Mouse (Mus musculus) G1E (cell line): ENCODE data around the gene Junb. TPM values are rescaled to one million over a fixed set of nuclear protein-coding genes. Genes with fewer than 3 reads are reported as not detected.

Source experiments
- ATAC-seq: 2 replicates; pipeline ENCODE4 v1.8.0; 2016; ENCODE audit warnings: mild to moderate bottlenecking; ENCODE audit not compliant: insufficient number of reproducible peaks, poor library complexity, low FRiP score, severe bottlenecking; ENCODE audit errors: extremely low read depth
- DNase-seq: peaks from one replicate; pipeline ENCODE4 v3.0.0; 2012; ENCODE audit warnings: low spot score
- H3K27me3 ChIP-seq: 2 replicates; pipeline ENCODE4 v1.6.1; 2012; ENCODE audit warnings: mild to moderate bottlenecking, low read length, inconsistent platforms; ENCODE audit not compliant: insufficient read depth
- H3K36me3 ChIP-seq: replicated peaks from 2 replicates; pipeline ENCODE3; 2012; ENCODE audit warnings: mild to moderate bottlenecking, inconsistent platforms
- H3K4me1 ChIP-seq: 2 replicates; pipeline ENCODE4 v1.6.1; 2012; ENCODE audit warnings: low read depth, low read length, inconsistent platforms, mixed read lengths; ENCODE audit not compliant: insufficient read depth
- H3K4me3 ChIP-seq: 2 replicates; pipeline ENCODE4 v1.5.1; 2012; ENCODE audit warnings: low read depth, mild to moderate bottlenecking, inconsistent platforms, low read length, moderate library complexity, mixed read lengths
- H3K9me3 ChIP-seq: replicated peaks from 2 replicates; pipeline ENCODE4 v1.6.1; 2012; ENCODE audit warnings: inconsistent platforms
- CTCF ChIP-seq: IDR thresholded peaks from 2 replicates; pipeline ENCODE4 v1.5.1; 2012; ENCODE audit warnings: low read depth, low read length, inconsistent platforms, mixed read lengths
- GATA1 ChIP-seq: IDR thresholded peaks from 2 replicates; pipeline ENCODE4 v1.6.1; 2012; ENCODE audit warnings: borderline replicate concordance, low read length, inconsistent platforms, mixed read lengths
- GATA2 ChIP-seq: IDR thresholded peaks from 2 replicates; pipeline ENCODE4 v1.6.1; 2012; ENCODE audit warnings: low read depth, low read length, inconsistent platforms, borderline replicate concordance
- POLR2AphosphoS5 ChIP-seq: IDR thresholded peaks from 2 replicates; pipeline ENCODE4 v1.6.1; 2012; ENCODE audit warnings: low read depth, low read length, inconsistent platforms; ENCODE audit not compliant: insufficient replicate concordance
- TAL1 ChIP-seq: conservative IDR thresholded peaks from 2 replicates; pipeline ENCODE4 v1.6.1; 2012; ENCODE audit warnings: low read depth, low read length, inconsistent platforms, mixed read lengths
- polyA plus RNA-seq: library from polyadenylated mRNA; stranded (reverse); fragments of >175 nt; gene quantifications from 2 replicates; pipeline ENCODE4 v1.2.3, GENCODE M21; 2012
- total RNA-seq, 2 experiments: library from RNA; stranded (forward) in 1 of 2; stranded (reverse) in 1 of 2; fragments of 200-1000 nt in 1 of 2; fragments of >200 nt in 1 of 2; fragmentation: Nextera tagmentation in 1 of 2; gene quantifications; 2 replicates each; pipeline ENCODE4 v1.2.3; 2014 to 2017

Junb gene
- total RNA-seq (2014; fragmentation: Nextera tagmentation) (25.6 and 38.5 TPM in 2 replicates), total RNA-seq (2017) (23.8 and 33.6 TPM in 2 replicates), polyA plus RNA-seq (66.8 and 78.5 TPM in 2 replicates)

DNA sequence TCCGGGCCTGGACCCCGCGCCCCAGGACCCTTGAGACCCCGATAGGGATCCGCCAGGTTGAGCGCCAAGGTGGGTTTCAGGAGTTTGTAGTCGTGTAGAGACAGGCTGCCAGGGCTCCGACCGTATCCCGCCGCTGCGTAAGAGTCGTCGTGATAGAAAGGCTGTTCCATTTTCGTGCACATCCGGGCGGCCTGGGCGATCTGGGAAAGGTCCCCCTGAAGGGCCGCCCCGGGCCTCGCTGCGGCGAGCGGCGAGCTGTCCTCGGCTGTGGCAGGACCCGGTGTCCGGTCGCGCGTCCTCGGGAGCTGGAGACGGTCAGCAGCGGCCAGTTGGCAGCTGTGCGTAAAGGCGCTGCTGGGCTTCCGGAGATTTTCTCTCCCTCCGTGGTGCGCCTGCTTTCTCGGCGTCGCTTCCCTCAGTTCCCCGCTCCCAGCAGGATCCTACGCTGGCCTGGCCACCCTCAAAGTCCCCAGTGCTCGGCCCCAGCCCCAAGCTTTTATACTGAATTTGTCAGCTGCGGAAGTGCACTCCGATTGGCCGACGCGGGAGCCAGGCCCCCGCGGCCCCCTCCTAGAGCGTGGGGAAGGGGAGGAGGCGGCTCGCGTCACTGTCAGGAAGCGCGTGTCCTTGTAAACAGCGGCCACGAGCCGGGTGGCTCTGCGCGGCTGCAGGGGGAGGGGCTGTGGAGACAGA, at the start of gene Junb:
Gene Junb, minus strand, starts transcription at position 471 of the 693 bp plus-strand sequence.
- DNase-seq, result peak; percentile 96
- Histone ChIP-seq H3K36me3 (peaks cover 10% of the 10 kb centered on the region), H3K4me3 (peak within 1 kb of the TSS; percentile 87), H3K4me1 (peaks cover 86% of the 10 kb centered on the region), H3K9me3 (no peaks in the 10 kb centered on the region), H3K27me3 (no peaks in the 10 kb centered on the region)
- TF ChIP-seq CTCF (no peak), TAL1 (no peak), POLR2AphosphoS5 (peak; percentile 97)
- peak; percentile 47 for ATAC-seq

DNA sequence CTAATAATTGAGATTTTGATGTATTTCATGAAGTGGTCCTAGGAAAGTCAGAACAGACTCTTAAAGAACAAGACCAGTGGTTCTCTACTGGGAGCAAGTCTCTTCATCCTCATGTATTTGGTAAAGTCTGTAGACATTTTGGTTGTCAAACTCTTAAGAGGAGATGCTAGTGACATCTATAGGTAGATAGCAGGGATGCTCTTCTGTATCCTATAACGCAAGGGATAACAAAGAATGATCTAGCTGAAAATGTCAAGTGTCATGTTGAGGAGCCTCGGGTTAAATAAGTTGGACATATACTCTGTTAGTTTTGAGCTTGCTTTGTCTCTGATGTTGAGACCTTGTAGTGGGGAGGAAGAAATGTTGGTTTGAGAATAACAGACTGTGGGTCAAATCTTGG, 49.4 kb upstream of the Junb start:
- no peak for DNase-seq

DNA sequence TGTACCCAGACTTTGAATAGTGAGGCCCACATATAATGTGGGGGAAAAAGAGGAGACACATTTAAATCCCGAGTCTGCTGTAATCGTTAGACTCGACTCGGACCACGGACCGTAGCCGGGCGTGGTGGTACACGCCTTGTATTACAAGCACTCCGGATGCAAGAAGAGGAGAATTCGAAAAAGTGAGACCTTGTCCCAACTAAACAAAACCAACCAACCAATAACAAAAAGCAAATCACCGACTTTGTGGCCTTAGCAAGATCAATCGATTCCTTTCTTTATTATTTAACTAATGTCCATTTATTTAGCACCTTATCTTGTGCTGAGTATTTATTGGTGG, 49.0 kb upstream of the Junb start:
- no peak for DNase-seq
- Histone ChIP-seq H3K9me3 (no peaks in the 10 kb centered on the region), H3K27me3 (no peaks in the 10 kb centered on the region), H3K4me3 (peak overlapping the region; percentile 95), H3K4me1 (peaks cover 68% of the 10 kb centered on the region), H3K36me3 (peaks cover 59% of the 10 kb centered on the region)
- TF ChIP-seq POLR2AphosphoS5 (no peak), TAL1 (no peak), CTCF (no peak), GATA1 (no peak), GATA2 (no peak)
- no peak for ATAC-seq

More for the DNA sequence above, 49.4 kb upstream of the Junb start:
- TF ChIP-seq GATA1 (no peak), POLR2AphosphoS5 (no peak), TAL1 (no peak), CTCF (no peak), GATA2 (no peak)
- Histone ChIP-seq H3K27me3 (no peaks in the 10 kb centered on the region), H3K9me3 (no peaks in the 10 kb centered on the region), H3K4me3 (peak overlapping the region; percentile 95), H3K4me1 (peaks cover 69% of the 10 kb centered on the region), H3K36me3 (peaks cover 61% of the 10 kb centered on the region)
- ATAC-seq, result no peak

DNA sequence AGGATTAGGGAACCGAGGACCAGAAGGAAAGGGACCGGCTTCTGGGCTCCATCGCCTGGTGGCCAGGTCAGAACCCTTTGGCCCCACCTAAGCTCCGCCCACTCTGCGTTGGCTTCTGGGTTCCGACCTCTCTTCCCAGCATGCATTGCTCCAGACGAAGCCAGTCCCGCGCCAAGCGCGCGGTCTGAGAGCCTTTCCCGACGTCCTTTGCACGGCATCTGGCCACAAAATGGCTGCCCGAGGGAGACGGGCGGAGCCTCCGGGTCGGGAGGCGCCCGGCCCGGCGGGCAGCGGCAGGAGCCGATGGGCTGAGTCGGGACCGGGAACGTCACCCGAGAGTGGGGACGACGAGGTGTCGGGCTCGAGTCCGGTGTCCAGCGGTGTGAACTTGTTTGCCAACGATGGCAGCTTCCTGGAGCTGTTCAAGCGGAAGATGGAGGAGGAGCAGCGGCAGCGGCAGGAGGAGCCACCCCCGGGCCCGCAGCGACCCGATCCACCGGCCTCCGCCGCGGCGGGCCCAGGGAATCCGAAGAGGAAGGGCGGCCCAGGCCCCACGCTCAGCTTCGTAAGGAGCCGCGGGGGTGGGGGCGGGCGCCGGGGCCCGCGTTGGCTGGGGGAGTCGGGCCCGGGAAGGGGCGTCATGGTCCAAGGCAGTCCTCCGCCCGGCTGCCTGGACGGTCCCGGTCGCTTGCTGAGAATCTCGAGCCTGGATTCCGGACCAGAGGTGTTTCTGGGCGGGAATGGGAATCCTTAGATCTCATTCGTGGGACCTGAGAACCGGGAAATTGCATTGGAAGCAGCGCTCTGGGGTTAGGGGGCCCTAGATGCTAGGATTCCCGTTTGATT, 48.4 kb upstream of the Junb start, which contains the start of gene Trir:
Gene Trir, plus strand, starts transcription at position 154 of the 846 bp plus-strand sequence.
- Histone ChIP-seq H3K9me3 (no peaks in the 10 kb centered on the region), H3K27me3 (no peaks in the 10 kb centered on the region), H3K36me3 (peaks cover 59% of the 10 kb centered on the region), H3K4me3 (peak within 1 kb of the TSS; percentile 95), H3K4me1 (peaks cover 70% of the 10 kb centered on the region)
- ATAC-seq, result peak; percentile 70
- peak; percentile 87 for DNase-seq
- TF ChIP-seq POLR2AphosphoS5 (no peak), CTCF (no peak), GATA1 (no peak), TAL1 (no peak), GATA2 (no peak)

DNA sequence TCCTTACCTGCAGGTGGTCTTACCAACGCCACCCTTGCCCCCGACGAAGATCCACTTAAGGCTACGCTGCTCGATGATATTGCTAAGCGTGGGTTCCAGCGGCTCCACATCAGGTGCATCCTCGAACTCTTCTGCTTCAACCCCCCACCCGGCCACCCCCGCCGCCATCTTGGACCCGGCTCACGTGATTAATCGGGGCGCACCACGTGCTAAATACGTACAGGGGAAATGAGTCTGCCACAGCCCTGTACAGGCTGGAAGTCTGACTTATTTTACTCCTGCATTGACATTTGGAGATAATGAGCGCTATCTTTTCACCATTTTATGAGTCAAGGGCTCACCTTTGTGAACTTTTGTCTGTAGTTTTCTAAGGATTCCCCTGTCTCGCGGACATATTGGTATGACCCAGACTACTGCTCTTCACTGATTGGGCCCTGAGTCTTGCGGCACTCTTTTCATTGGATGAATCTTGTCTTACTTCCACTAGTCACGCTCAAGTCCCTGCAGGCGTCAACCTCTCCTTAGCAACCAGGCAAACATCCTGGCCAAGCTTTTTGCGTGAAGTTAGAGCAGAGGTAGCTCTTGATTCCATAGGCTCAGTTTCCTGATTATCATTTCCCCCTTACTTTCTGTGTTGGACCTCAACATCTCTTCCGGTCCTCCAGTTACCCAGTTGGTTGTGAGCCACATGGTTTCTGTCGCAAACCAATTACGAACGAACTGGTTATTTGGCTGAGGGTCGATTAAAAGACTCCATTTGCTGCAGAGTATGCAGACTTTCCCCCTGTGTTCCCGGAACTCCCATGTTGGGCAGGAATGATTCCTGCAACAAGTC, 46.8 kb upstream of the Junb start, which contains the start of gene Asna1:
Gene Asna1, minus strand, starts transcription at position 184 of the 835 bp plus-strand sequence.
- ATAC-seq, result peak; percentile 82
- TF ChIP-seq TAL1, result no peak
- TF ChIP-seq CTCF, result no peak
- no peak for TF ChIP-seq POLR2AphosphoS5
- TF ChIP-seq GATA1, result no peak
- DNase-seq, result peak; percentile 90
- Histone ChIP-seq H3K4me3 (peak within 1 kb of the TSS; percentile 88), H3K36me3 (peaks cover 60% of the 10 kb centered on the region), H3K9me3 (no peaks in the 10 kb centered on the region), H3K4me1 (peaks cover 62% of the 10 kb centered on the region), H3K27me3 (no peaks in the 10 kb centered on the region)

DNA sequence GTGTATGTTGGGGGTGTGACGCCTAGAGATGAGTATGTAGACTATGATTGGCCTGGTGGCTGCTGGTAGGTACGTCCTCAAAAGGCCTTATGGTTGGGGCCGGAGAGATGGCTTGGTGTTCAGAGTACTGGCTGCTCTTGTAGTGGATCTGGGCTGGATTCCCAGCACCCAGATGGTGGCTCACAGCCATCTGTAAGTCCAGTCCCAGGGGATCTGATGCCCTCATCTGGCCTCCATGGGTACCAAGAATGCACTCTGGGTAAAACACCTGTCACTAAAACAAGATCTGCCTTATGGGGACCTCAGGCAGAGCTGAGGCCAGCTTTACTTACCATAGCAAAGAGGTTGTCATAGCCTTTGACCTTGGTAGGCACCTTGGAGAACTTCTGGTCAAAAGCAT, 45.3 kb upstream of the Junb start:
- TF ChIP-seq GATA2 (no peak), POLR2AphosphoS5 (no peak), TAL1 (no peak), GATA1 (no peak), CTCF (no peak)
- ATAC-seq, result no peak

More for the DNA sequence above, 45.3 kb upstream of the Junb start:
- peak overlapping the region; percentile 88 for H3K4me3 ChIP-seq
- peaks cover 60% of the 10 kb centered on the region for H3K36me3 ChIP-seq
- no peak for DNase-seq
- H3K4me1 ChIP-seq, result peaks cover 52% of the 10 kb centered on the region
- H3K27me3 ChIP-seq, result no peaks in the 10 kb centered on the region
- H3K9me3 ChIP-seq, result no peaks in the 10 kb centered on the region
